ENCODE assay signal across 13 mouse cellular contexts in the genomic region with DNA sequence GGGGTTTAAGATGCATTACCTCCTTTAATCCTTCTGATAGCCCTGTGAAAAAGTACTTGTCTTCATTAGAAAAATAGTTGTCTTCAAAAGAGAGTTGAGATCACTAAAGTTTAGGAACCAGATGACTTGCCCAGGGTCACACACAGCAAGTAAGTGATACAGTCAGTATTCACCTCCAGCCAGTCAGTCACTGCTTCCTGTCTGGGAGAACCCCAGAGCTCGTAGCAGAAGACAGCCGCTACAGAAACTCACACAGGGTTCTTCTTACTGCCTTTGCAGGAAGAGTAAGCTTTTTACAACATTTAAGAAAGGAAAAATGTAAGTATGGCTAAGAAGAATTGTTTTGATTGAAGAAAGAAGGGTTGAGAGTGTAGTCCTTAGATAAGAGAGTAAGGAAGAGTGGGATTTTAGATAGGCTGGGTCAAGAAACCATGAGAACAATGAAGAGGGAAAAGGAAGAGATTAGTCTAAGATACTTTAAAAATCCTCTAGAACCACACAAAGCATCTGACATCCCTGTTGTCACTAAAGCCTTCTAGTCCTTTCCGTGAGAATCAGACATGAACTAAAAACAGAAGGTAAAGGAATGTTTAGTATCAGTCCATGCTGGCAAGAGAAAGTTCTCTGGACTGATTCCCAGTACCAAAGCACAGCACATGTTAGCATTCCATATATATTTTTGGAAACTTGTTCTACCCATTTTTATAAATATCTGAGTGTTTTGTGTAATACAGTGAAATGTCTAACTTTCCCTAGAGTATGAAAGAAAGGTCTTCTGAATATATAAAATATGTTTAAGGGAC. TPM values are rescaled to one million over a fixed set of nuclear protein-coding genes. Genes with fewer than 3 reads are reported as not detected.
DNase-seq lines count a peak whose midpoint lies in the region; ATAC-seq and TF ChIP-seq lines count a peak whose summit lies in the region.
"Had no signal": no experiment of that assay in that cellular context is flagged by ENCODE, and none has a peak within 500 bp of the region (broad histone marks: within the 10 kb centered on the region; RNA-seq: fewer than 3 reads in every experiment).

No protein-coding gene starts in this region.

- no peak overlapping the region for H3K4me2 ChIP-seq in limb, embryonic 14.5 days (replicated peaks; ENCODE audit: low read depth, low read length, severe bottlenecking)
- H3K4me2 ChIP-seq in intestine, embryonic 16.5 days (ENCODE audit: low read depth, low read length): no peak overlapping the region
- no peak overlapping the region for H3K4me2 ChIP-seq in hindbrain, postnatal 0 days (ENCODE audit: low read depth, low read length)

- TF ChIP-seq CTCF in gastrocnemius, adult 2 months (IDR thresholded peaks at IDR 0.05): no peak
- TF ChIP-seq CTCF in hindbrain, postnatal 0 days (IDR thresholded peaks at IDR 0.05; ENCODE audit: low read depth): no peak

- H3K4me3 ChIP-seq in gastrocnemius, adult 2 months: no peak overlapping the region
- no peak overlapping the region for H3K4me3 ChIP-seq in limb, embryonic 14.5 days (replicated peaks; ENCODE audit: low read length)
- H3K4me3 ChIP-seq in limb, embryonic 10.5 days: no peak overlapping the region
- no peak overlapping the region for H3K4me3 ChIP-seq in intestine, embryonic 16.5 days (ENCODE audit: low read length)
- H3K4me3 ChIP-seq in hindbrain, postnatal 0 days (ENCODE audit: low read length): no peak overlapping the region
- H3K4me3 ChIP-seq: erythroblast, embryonic 14.5 days had no signal

- peak overlapping the region; percentile 24; the same call in 1 of the 2 replicates for H3K27ac ChIP-seq in gastrocnemius, adult 2 months
- H3K27ac ChIP-seq in limb, embryonic 14.5 days (replicated peaks; ENCODE audit: low read depth, low read length): no peak overlapping the region
- H3K27ac ChIP-seq in limb, embryonic 10.5 days: no peak overlapping the region
- peak overlapping the region; percentile 60; the same call in 1 of the 2 replicates for H3K27ac ChIP-seq in intestine, embryonic 16.5 days (ENCODE audit: low read length)
- H3K27ac ChIP-seq in hindbrain, postnatal 0 days: no peak overlapping the region

- no peaks in the 10 kb centered on the region for H3K9me3 ChIP-seq in limb, embryonic 14.5 days (ENCODE audit: control insufficient read depth, low read length)
- no peaks in the 10 kb centered on the region for H3K9me3 ChIP-seq in limb, embryonic 10.5 days (replicated peaks)
- H3K9me3 ChIP-seq in intestine, embryonic 16.5 days (ENCODE audit: control insufficient read depth, low read length): no peaks in the 10 kb centered on the region
- no peaks in the 10 kb centered on the region for H3K9me3 ChIP-seq in hindbrain, postnatal 0 days (ENCODE audit: low read length)

- DNase-seq in gastrocnemius, adult 2 months: no peak
- no peak for DNase-seq in gastrocnemius, postnatal 25 days
- DNase-seq in limb, embryonic 14.5 days (ENCODE audit: low spot score): peak; percentile 31
- DNase-seq in limb, embryonic 10.5 days (ENCODE audit: low spot score): no peak
- peak; percentile 85 for DNase-seq in brain, adult 2 months (ENCODE audit: low read depth, low spot score)
- DNase-seq in hindbrain, postnatal 0 days (ENCODE audit: low spot score): no peak
- DNase-seq: cerebellum, adult 9-10 months; gastrocnemius, postnatal 36 days; kidney, adult 11 months; retina, postnatal 1 day had no signal

- no peak overlapping the region for H3K9ac ChIP-seq in limb, embryonic 14.5 days (ENCODE audit: low read depth, low read length, severe bottlenecking)
- H3K9ac ChIP-seq in intestine, embryonic 16.5 days (ENCODE audit: low read depth, low read length): no peak overlapping the region
- no peak overlapping the region for H3K9ac ChIP-seq in hindbrain, postnatal 0 days (replicated peaks; ENCODE audit: low read length)

- no peaks in the 10 kb centered on the region for H3K27me3 ChIP-seq in limb, embryonic 14.5 days (ENCODE audit: control insufficient read depth, insufficient read depth, low read length)
- H3K27me3 ChIP-seq in limb, embryonic 10.5 days (ENCODE audit: low read depth, poor library complexity, severe bottlenecking): no peaks in the 10 kb centered on the region
- no peaks in the 10 kb centered on the region for H3K27me3 ChIP-seq in intestine, embryonic 16.5 days (replicated peaks; ENCODE audit: control insufficient read depth, insufficient read depth, low read length)
- H3K27me3 ChIP-seq in hindbrain, postnatal 0 days (ENCODE audit: insufficient read depth, low read length): no peaks in the 10 kb centered on the region

- ATAC-seq in limb, embryonic 14.5 days (ENCODE audit: low FRiP score, low read depth): no peak
- no peak for ATAC-seq in intestine, embryonic 16.5 days
- ATAC-seq in erythroblast, adult 5-6 weeks (replicated peaks; ENCODE audit: low FRiP score, poor library complexity, severe bottlenecking): no peak
- ATAC-seq in hindbrain, postnatal 0 days: no peak

- H3K36me3 ChIP-seq in limb, embryonic 14.5 days (ENCODE audit: control insufficient read depth, insufficient read depth, low read length): peaks cover 11% of the 10 kb centered on the region
- H3K36me3 ChIP-seq in limb, embryonic 10.5 days: peaks cover 32% of the 10 kb centered on the region
- H3K36me3 ChIP-seq in intestine, embryonic 16.5 days (ENCODE audit: control insufficient read depth, insufficient read depth, low read length): no peaks in the 10 kb centered on the region
- peaks cover 7% of the 10 kb centered on the region; the same call in 1 of the 2 replicates for H3K36me3 ChIP-seq in hindbrain, postnatal 0 days (ENCODE audit: insufficient read depth, low read length)

- H3K4me1 ChIP-seq in limb, embryonic 14.5 days (ENCODE audit: control insufficient read depth, insufficient read depth, low read length): no peaks in the 10 kb centered on the region
- no peaks in the 10 kb centered on the region for H3K4me1 ChIP-seq in limb, embryonic 10.5 days
- H3K4me1 ChIP-seq in intestine, embryonic 16.5 days (ENCODE audit: control insufficient read depth, insufficient read depth, low read length): no peaks in the 10 kb centered on the region
- H3K4me1 ChIP-seq in hindbrain, postnatal 0 days (ENCODE audit: insufficient read depth, low read length): no peaks in the 10 kb centered on the region

- intact Hi-C loops in gastrocnemius, adult 2 months (cut with DNase I): no loop called here

- TF ChIP-seq POLR2A in limb, embryonic 14.5 days (IDR thresholded peaks at IDR 0.05; ENCODE audit: borderline replicate concordance, extremely low read depth, insufficient read depth, insufficient read length): no peak

- WGBS in limb, embryonic 14.5 days: 68% methylated on average over 3 of the region's 3 CpGs
- WGBS in limb, embryonic 10.5 days: 77% methylated on average over 3 of the region's 3 CpGs
- 51% methylated on average over 3 of the region's 3 CpGs for WGBS in intestine, embryonic 16.5 days
- WGBS in hindbrain, postnatal 0 days: 81% methylated on average over 3 of the region's 3 CpGs

RNA-seq across cellular contexts. Expression of a gene that starts 34.4 kb away (rescaled TPM):
- total RNA-seq in gastrocnemius, adult 2 months (2021): 10 to 100 TPM in 1 of 2 experiments, 1 to 10 TPM in 1; 8.0 to 12.0 TPM
- total RNA-seq in gastrocnemius, postnatal 25 days (2021): 1 to 10 TPM; 6.7 to 7.4 TPM
- 31.1 and 35.2 TPM in 2 replicates for polyA plus RNA-seq in limb, embryonic 14.5 days (2012; rRNA removed)
- polyA plus RNA-seq in limb, embryonic 14.5 days (2014; fragmentation: Nextera tagmentation; extraction: Ambion mirVana): 14.5 and 17.0 TPM in 2 replicates
- polyA plus RNA-seq in limb, embryonic 10.5 days (2016; fragmentation: Nextera tagmentation; extraction: Ambion mirVana): 19.6 and 23.0 TPM in 2 replicates
- 13.4 and 17.3 TPM in 2 replicates for polyA plus RNA-seq in intestine, embryonic 16.5 days (2015; fragmentation: Nextera tagmentation; extraction: Ambion mirVana)
- total RNA-seq in erythroblast, adult 5-6 weeks (2015; ENCODE audit: low replicate concordance): 1.7 and 3.3 TPM in 2 replicates
- 0.70 and 1.2 TPM in 2 replicates for total RNA-seq in erythroblast, adult 5-6 weeks (2017; ENCODE audit: low replicate concordance)
- total RNA-seq in hindbrain, postnatal 0 days (2014; rRNA removed): 16.9 and 49.3 TPM in 2 replicates
- polyA plus RNA-seq in hindbrain, postnatal 0 days (2015; fragmentation: Nextera tagmentation; extraction: Ambion mirVana): 18.8 and 20.6 TPM in 2 replicates

RNA-seq across cellular contexts. Expression of a gene that starts 49.2 kb away (rescaled TPM):
- total RNA-seq in gastrocnemius, adult 2 months (2021): 10 to 100 TPM; 32.5 to 49.8 TPM
- total RNA-seq in gastrocnemius, postnatal 25 days (2021): 10 to 100 TPM; 36.9 to 42.3 TPM
- polyA plus RNA-seq in limb, embryonic 14.5 days (2012; rRNA removed): 26.3 and 28.1 TPM in 2 replicates
- 30.7 and 32.1 TPM in 2 replicates for polyA plus RNA-seq in limb, embryonic 14.5 days (2014; fragmentation: Nextera tagmentation; extraction: Ambion mirVana)
- 10.1 and 11.7 TPM in 2 replicates for polyA plus RNA-seq in limb, embryonic 10.5 days (2016; fragmentation: Nextera tagmentation; extraction: Ambion mirVana)
- 101 and 106 TPM in 2 replicates for polyA plus RNA-seq in intestine, embryonic 16.5 days (2015; fragmentation: Nextera tagmentation; extraction: Ambion mirVana)
- 37.4 and 49.8 TPM in 2 replicates for total RNA-seq in erythroblast, adult 5-6 weeks (2015; ENCODE audit: low replicate concordance)
- total RNA-seq in erythroblast, adult 5-6 weeks (2017; ENCODE audit: low replicate concordance): 24.4 and 39.0 TPM in 2 replicates
- total RNA-seq in hindbrain, postnatal 0 days (2014; rRNA removed): 39.3 and 53.4 TPM in 2 replicates
- polyA plus RNA-seq in hindbrain, postnatal 0 days (2015; fragmentation: Nextera tagmentation; extraction: Ambion mirVana): 17.2 and 20.1 TPM in 2 replicates

Comparison
In these comparisons a context has a peak if more than half of its experiments do, and no peak if none do; other contexts are left out.
1. DNase-seq: peak in limb, embryonic 14.5 days (single experiment) and brain, adult 2 months (single experiment); none in gastrocnemius, adult 2 months (single experiment), gastrocnemius, postnatal 25 days (single experiment), limb, embryonic 10.5 days (single experiment) and hindbrain, postnatal 0 days (single experiment).
2. H3K27ac ChIP-seq: peak in gastrocnemius, adult 2 months (single experiment) and intestine, embryonic 16.5 days (single experiment); none in limb, embryonic 14.5 days (single experiment), limb, embryonic 10.5 days (single experiment) and hindbrain, postnatal 0 days (single experiment).